Mouse (Mus musculus) heart, embryonic 11.5 days (tissue): ENCODE results near the gene Zfp831. TPM values are rescaled to one million over a fixed set of nuclear protein-coding genes. Genes with fewer than 3 reads are reported as not detected.

Experiments used
- ATAC-seq: fragments of 200-750 bp; cut with Nextera tagmentation; replicated peaks from 2 replicates; pipeline ENCODE4 v1.8.0; 2017; ENCODE audit warnings: moderate library complexity; ENCODE audit not compliant: insufficient number of reproducible peaks, low FRiP score, low TSS enrichment
- H3K27ac ChIP-seq: fragments of 300-500 bp; sonication (generic); 2 replicates; pipeline ENCODE4 v1.5.1; 2014; ENCODE audit warnings: mild to moderate bottlenecking, low read depth, low read length
- H3K27me3 ChIP-seq: fragments of 300-500 bp; sonication (generic); 2 replicates; pipeline ENCODE4 v1.6.1; 2014; ENCODE audit warnings: mild to moderate bottlenecking, low read length, mixed read lengths; ENCODE audit not compliant: control insufficient read depth, insufficient read depth
- H3K36me3 ChIP-seq: fragments of 300-500 bp; sonication (generic); 2 replicates; pipeline ENCODE4 v1.6.1; 2014; ENCODE audit warnings: mild to moderate bottlenecking, low read length, moderate library complexity, mixed read lengths; ENCODE audit not compliant: control insufficient read depth, insufficient read depth
- H3K4me1 ChIP-seq: fragments of 300-500 bp; sonication (generic); 2 replicates; pipeline ENCODE4 v1.6.1; 2014; ENCODE audit warnings: low read length; ENCODE audit not compliant: control insufficient read depth, insufficient read depth
- H3K4me2 ChIP-seq: fragments of 300-500 bp; sonication (generic); 2 replicates; pipeline ENCODE4 v1.6.1; 2014; ENCODE audit warnings: mild to moderate bottlenecking, moderate library complexity
- H3K4me3 ChIP-seq: fragments of 300-500 bp; sonication (generic); 2 replicates; pipeline ENCODE4 v1.5.1; 2014; ENCODE audit warnings: low read depth, low read length
- H3K9ac ChIP-seq: fragments of 300-500 bp; sonication (generic); 2 replicates; pipeline ENCODE4 v1.6.1; 2014; ENCODE audit warnings: mild to moderate bottlenecking, low read depth, low read length, moderate library complexity
- H3K9me3 ChIP-seq: fragments of 300-500 bp; sonication (generic); replicated peaks from 2 replicates; pipeline ENCODE4 v1.6.1; 2016; ENCODE audit warnings: low read length; ENCODE audit not compliant: control insufficient read depth
- WGBS: fragments of 180-500 bp; shearing (Covaris S2); extraction: QIAGEN DNeasy Blood & Tissue Kit; methylation state at CpG from one replicate; pipeline ENCODE4 v1.1.7; 2014; ENCODE audit not compliant: insufficient replicate concordance; 5-methylcytosine and 5-hydroxymethylcytosine counted together
- polyA plus RNA-seq: library from polyadenylated mRNA; unstranded; fragments of >200 nt; fragmentation: Nextera tagmentation; extraction: Ambion mirVana; gene quantifications from 2 replicates; pipeline ENCODE4 v1.2.1, GENCODE M21; 2014

The Zfp831 gene
- polyA plus RNA-seq, 1 experiment from 2014 or later: not detected

- no peak overlapping the region for H3K27ac ChIP-seq
- H3K36me3 ChIP-seq: no peaks in the 10 kb centered on the region
- no peaks in the 10 kb centered on the region for H3K9me3 ChIP-seq
- ATAC-seq: no peak
- no peak overlapping the region for H3K9ac ChIP-seq
- peaks cover 7% of the 10 kb centered on the region for H3K4me1 ChIP-seq
- 11% methylated on average over 9 of the region's 9 CpGs for WGBS
- H3K4me2 ChIP-seq: peak overlapping the region; percentile 3; the same call in 1 of the 2 replicates
- H3K27me3 ChIP-seq: peaks cover 17% of the 10 kb centered on the region
- H3K4me3 ChIP-seq: no peak overlapping the region
These were observed 32.3 kb downstream of the Zfp831 start for GRCm38 (mm10) chr2:174675642-174676041.

- no peak overlapping the region for H3K4me2 ChIP-seq
- WGBS: 83% methylated on average over 8 of the region's 8 CpGs
- H3K27me3 ChIP-seq: no peaks in the 10 kb centered on the region
- no peaks in the 10 kb centered on the region for H3K9me3 ChIP-seq
- no peak overlapping the region for H3K9ac ChIP-seq
- no peak for ATAC-seq
- H3K36me3 ChIP-seq: no peaks in the 10 kb centered on the region
- no peak overlapping the region for H3K4me3 ChIP-seq
- H3K4me1 ChIP-seq: no peaks in the 10 kb centered on the region
- H3K27ac ChIP-seq: no peak overlapping the region
These were observed 58.0 kb downstream of the Zfp831 start for GRCm38 (mm10) chr2:174701351-174701750.

DNA sequence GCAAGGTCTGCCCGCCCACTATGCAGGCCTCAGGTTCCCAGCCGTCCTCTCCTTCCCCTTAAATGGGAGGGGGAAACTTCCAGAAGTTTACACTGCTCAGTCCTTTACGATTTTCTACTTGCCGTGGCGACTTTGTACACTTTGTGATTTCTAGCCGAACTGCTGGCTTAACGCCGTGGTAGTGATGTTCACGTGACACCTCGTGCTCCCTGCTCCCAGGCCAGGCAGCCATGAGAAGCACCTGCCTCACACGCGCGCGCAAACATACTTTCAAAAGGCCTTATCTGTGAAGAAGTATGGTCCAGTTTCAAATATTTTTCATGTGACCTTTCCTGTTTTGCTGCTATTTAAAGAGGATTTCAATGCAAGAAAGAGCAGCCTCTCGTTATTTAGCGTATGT lies 63.8 kb downstream of the Zfp831 start:
- ATAC-seq: no peak
- H3K9ac ChIP-seq: no peak overlapping the region
- no peaks in the 10 kb centered on the region for H3K4me1 ChIP-seq
- no peaks in the 10 kb centered on the region for H3K36me3 ChIP-seq
- H3K4me2 ChIP-seq: no peak overlapping the region
- no peaks in the 10 kb centered on the region for H3K9me3 ChIP-seq
- H3K4me3 ChIP-seq: no peak overlapping the region
- no peak overlapping the region for H3K27ac ChIP-seq
- WGBS: 84% methylated on average over 16 of the region's 16 CpGs
- H3K27me3 ChIP-seq: no peaks in the 10 kb centered on the region

GRCm38 (mm10) chr2:174708587-174708986 lies 65.3 kb downstream of the Zfp831 start:
- no peak overlapping the region for H3K9ac ChIP-seq
- no peaks in the 10 kb centered on the region for H3K4me1 ChIP-seq
- H3K4me2 ChIP-seq: no peak overlapping the region
- H3K36me3 ChIP-seq: no peaks in the 10 kb centered on the region
- no peak overlapping the region for H3K27ac ChIP-seq
- no peaks in the 10 kb centered on the region for H3K9me3 ChIP-seq
- WGBS: 66% methylated on average over 4 of the region's 4 CpGs
- no peak overlapping the region for H3K4me3 ChIP-seq
- no peaks in the 10 kb centered on the region for H3K27me3 ChIP-seq
- ATAC-seq: no peak

DNA sequence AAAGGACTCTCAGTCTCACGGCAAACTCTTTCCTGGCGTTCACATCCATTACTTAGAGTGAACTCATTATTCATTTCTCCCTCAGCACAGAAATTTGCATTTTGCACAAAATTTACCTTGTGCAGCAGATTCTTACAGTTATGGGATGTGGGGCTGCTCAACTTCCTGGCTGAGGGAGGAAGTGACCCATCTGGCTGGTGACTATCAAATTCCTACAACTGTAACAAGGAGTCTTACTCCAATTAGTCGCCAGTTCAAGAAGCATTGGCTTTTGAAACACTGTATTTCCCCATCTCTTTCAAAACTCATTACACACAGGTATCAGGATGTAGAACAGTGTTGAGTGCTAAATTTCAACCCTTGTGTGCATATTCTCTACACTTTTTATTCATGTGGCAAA lies 66.9 kb downstream of the Zfp831 start:
- no peak overlapping the region for H3K4me3 ChIP-seq

DNA sequence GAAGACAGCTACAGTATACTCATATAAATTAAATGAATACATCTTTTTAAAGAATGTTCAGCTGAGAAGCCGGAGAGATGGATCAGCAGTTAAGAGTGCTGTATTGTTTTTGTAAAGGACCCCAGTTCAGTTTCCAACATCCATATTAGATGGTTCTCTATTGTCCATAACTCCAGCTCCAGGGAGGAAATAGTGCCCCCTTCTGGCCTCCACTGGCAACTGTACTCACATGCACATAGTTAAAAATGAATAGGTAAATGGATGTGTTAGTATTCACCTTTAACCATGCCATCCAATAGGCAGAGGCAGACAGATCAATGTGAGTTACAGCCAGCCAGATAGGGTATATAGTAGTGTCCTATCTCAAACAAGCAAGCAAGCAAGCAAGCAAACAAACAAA lies 68.7 kb downstream of the Zfp831 start:
- H3K27me3 ChIP-seq: no peaks in the 10 kb centered on the region
- no peak overlapping the region for H3K4me2 ChIP-seq
- H3K9me3 ChIP-seq: no peaks in the 10 kb centered on the region
- WGBS: 96% methylated on average over 1 of the region's 1 CpGs
- H3K9ac ChIP-seq: no peak overlapping the region
- H3K27ac ChIP-seq: no peak overlapping the region
- no peaks in the 10 kb centered on the region for H3K36me3 ChIP-seq
- H3K4me1 ChIP-seq: no peaks in the 10 kb centered on the region
- no peak for ATAC-seq
- H3K4me3 ChIP-seq: no peak overlapping the region

More for the DNA sequence above, 66.9 kb downstream of the Zfp831 start:
- Histone ChIP-seq H3K4me2 (no peak overlapping the region), H3K27ac (no peak overlapping the region), H3K27me3 (no peaks in the 10 kb centered on the region), H3K9ac (no peak overlapping the region), H3K9me3 (no peaks in the 10 kb centered on the region), H3K4me1 (no peaks in the 10 kb centered on the region), H3K36me3 (no peaks in the 10 kb centered on the region)
- ATAC-seq: no peak
- 71% methylated on average over 3 of the region's 3 CpGs for WGBS

DNA sequence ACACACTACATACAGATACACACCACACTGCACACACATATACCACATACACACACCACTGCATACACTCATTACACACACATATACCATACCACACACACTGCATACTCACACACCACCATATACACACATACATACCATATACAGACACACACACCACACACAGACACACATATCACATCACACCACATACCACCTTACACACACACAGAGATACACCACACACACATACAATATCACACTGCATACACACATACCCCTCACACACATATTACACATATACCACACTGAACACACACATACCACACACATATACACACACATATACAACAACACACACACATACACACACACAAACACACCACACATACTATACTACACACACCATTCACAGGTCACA lies 72.6 kb downstream of the Zfp831 start:
- H3K27ac ChIP-seq: no peak overlapping the region
- H3K36me3 ChIP-seq: no peaks in the 10 kb centered on the region
- no peak for ATAC-seq

DNA sequence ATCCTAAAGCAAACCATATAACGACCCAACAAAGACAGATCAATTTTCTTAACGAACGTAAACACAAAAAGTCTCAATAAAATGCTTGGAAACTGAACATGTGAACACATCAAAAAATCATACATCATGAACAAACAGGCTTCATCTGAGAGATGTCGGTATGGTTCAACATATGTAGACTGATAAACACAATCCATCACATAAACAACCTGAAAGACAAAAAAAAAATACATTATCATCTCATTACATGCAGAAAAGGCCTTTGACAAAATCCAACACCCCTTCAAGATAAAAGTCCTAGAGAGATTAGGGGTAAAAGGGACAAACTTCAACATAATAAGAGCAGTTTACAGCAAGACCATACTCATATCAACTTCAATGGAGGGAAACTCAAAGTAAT lies 74.5 kb downstream of the Zfp831 start:
- Histone ChIP-seq H3K4me3 (no peak overlapping the region), H3K27ac (no peak overlapping the region), H3K4me1 (no peaks in the 10 kb centered on the region), H3K9me3 (no peaks in the 10 kb centered on the region), H3K27me3 (no peaks in the 10 kb centered on the region), H3K4me2 (no peak overlapping the region), H3K36me3 (no peaks in the 10 kb centered on the region), H3K9ac (no peak overlapping the region)
- ATAC-seq: no peak
- 88% methylated on average over 4 of the region's 4 CpGs for WGBS

More for the DNA sequence above, 72.6 kb downstream of the Zfp831 start:
- Histone ChIP-seq H3K4me3 (no peak overlapping the region), H3K4me1 (no peaks in the 10 kb centered on the region), H3K9me3 (no peaks in the 10 kb centered on the region), H3K4me2 (no peak overlapping the region), H3K9ac (no peak overlapping the region), H3K27me3 (no peaks in the 10 kb centered on the region)

DNA sequence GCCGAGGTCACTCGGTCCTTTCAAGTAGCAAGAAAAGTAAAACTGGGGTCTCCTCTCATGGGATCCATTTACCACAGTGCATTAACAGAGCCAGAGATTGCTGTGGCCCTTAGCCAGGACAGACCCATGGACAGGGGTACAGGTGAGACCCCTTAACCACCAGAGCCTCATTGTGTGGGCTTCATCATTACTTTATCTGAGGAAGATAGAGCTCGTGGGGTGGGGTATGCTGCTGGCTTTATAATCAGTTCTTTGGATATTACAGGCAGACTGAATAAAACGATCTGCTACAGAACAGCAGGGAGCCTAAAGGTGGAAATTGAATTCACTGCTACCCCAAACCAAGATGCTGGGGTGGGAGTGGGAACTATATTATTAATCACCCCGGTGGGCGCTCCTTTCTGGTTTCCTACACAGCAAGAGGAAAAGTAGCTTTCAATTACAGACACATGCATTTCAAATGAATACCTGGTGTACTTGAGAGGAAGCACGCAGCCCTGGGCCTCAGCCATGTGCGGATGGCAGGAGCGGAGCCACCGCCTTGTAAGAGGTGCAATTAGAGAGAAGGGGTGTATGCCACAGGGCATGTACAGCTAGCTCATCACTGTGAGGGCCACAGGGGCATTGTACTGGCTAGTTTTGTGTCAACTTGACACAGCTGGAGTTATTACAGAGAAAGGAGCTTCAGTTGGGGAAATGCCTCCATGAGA lies 83.9 kb downstream of the Zfp831 start:
- H3K9me3 ChIP-seq: no peaks in the 10 kb centered on the region
- no peaks in the 10 kb centered on the region for H3K36me3 ChIP-seq
- H3K4me2 ChIP-seq: no peak overlapping the region
- H3K9ac ChIP-seq: no peak overlapping the region
- no peak overlapping the region for H3K4me3 ChIP-seq
- WGBS: 79% methylated on average over 10 of the region's 10 CpGs
- no peaks in the 10 kb centered on the region for H3K27me3 ChIP-seq
- no peaks in the 10 kb centered on the region for H3K4me1 ChIP-seq
- no peak for ATAC-seq
- H3K27ac ChIP-seq: no peak overlapping the region
